Mouse (Mus musculus): ENCODE results near the gene Srcap.
A peak's percentile ranks its signal among the peaks of the same experiment; 100 is the strongest.
"Not testable (repeated sequence)": the region's sequence is repeated elsewhere in the genome, so short reads cannot be mapped to it uniquely, and the experiment has no call there.

Srcap gene

GRCm38 (mm10) chr7:127491846-127492245 lies 19.9 kb upstream of the Srcap start:
- DNase-seq (ENCODE audit: low spot score), result no peak

- DNase-seq (ENCODE audit: low spot score), result no peak
These were observed 17.1 kb upstream of the Srcap start for GRCm38 (mm10) chr7:127494648-127495047.

GRCm38 (mm10) chr7:127497382-127497781 lies 14.4 kb upstream of the Srcap start:
- no peak for DNase-seq (ENCODE audit: low spot score)

- DNase-seq (ENCODE audit: low spot score), result no peak
These were observed 13.4 kb upstream of the Srcap start for GRCm38 (mm10) chr7:127498407-127498806.

- DNase-seq (ENCODE audit: low spot score), result no peak
These were observed 3.5 kb upstream of the Srcap start for GRCm38 (mm10) chr7:127508291-127508690.

GRCm38 (mm10) chr7:127509830-127510229 lies 2.0 kb upstream of the Srcap start:
- not testable (repeated sequence) for DNase-seq (ENCODE audit: low spot score)

- no peak for DNase-seq (ENCODE audit: low spot score)
These were observed 542 bp upstream of the Srcap start for GRCm38 (mm10) chr7:127511241-127511640.

- DNase-seq (ENCODE audit: low spot score), result peak; percentile 87
These were observed 640 bp downstream of the Srcap start for GRCm38 (mm10) chr7:127512231-127513015.

- no peak for DNase-seq (ENCODE audit: low spot score)
These were observed 1.2 kb downstream of the Srcap start for GRCm38 (mm10) chr7:127513016-127513390.

GRCm38 (mm10) chr7:127513781-127514180 lies 2.0 kb downstream of the Srcap start:
- no peak for DNase-seq (ENCODE audit: low spot score)

GRCm38 (mm10) chr7:127515846-127516245 lies 4.1 kb downstream of the Srcap start:
- DNase-seq (ENCODE audit: low spot score), result no peak

GRCm38 (mm10) chr7:127516344-127516743 lies 4.6 kb downstream of the Srcap start:
- DNase-seq (ENCODE audit: low spot score), result no peak

- no peak for DNase-seq (ENCODE audit: low spot score)
These were observed 7.5 kb downstream of the Srcap start, which contains the start of gene Gm42715 for GRCm38 (mm10) chr7:127519284-127519683. TSS of gene Gm42715 (plus strand) at chr7:127519584.

- no peak for DNase-seq (ENCODE audit: low spot score)
These were observed 29.9 kb downstream of the Srcap start for GRCm38 (mm10) chr7:127541671-127542070.

GRCm38 (mm10) chr7:127549116-127549835 lies 37.5 kb downstream of the Srcap start:
- DNase-seq (ENCODE audit: low spot score), result no peak

- DNase-seq (ENCODE audit: low spot score), result no peak
These were observed 39.8 kb downstream of the Srcap start for GRCm38 (mm10) chr7:127551558-127551957.

- DNase-seq (ENCODE audit: low spot score), result no peak
These were observed 48.8 kb downstream of the Srcap start for GRCm38 (mm10) chr7:127560580-127560979.

- no peak for DNase-seq (ENCODE audit: low spot score)
These were observed 49.6 kb downstream of the Srcap start, which contains the start of gene Tmem265 for GRCm38 (mm10) chr7:127561340-127561858. TSS of gene Tmem265 (plus strand) at chr7:127561390.

- no peak for DNase-seq (ENCODE audit: low spot score)
These were observed 52.8 kb downstream of the Srcap start for GRCm38 (mm10) chr7:127564381-127565150.

GRCm38 (mm10) chr7:127572895-127573471 lies 61.2 kb downstream of the Srcap start, which contains the start of gene Phkg2:
TSS of gene Phkg2 (plus strand) at chr7:127573340.
- DNase-seq (ENCODE audit: low spot score), result peak; percentile 77

GRCm38 (mm10) chr7:127573503-127574008 lies 61.8 kb downstream of the Srcap start:
- DNase-seq (ENCODE audit: low spot score), result no peak

GRCm38 (mm10) chr7:127574115-127574514 lies 62.3 kb downstream of the Srcap start:
- no peak for DNase-seq (ENCODE audit: low spot score)
